Mouse (Mus musculus) stomach, postnatal 0 days (tissue): Measurements from ENCODE around the gene Slc6a16.

Experiments
- CTCF ChIP-seq: IDR thresholded peaks from 2 replicates; pipeline ENCODE4 v1.5.1; 2016; ENCODE audit warnings: antibody characterized with exemption, low read depth, mild to moderate bottlenecking, moderate library complexity
- EP300 ChIP-seq: optimal IDR thresholded peaks from 2 replicates; pipeline ENCODE3; 2016; ENCODE audit warnings: antibody characterized with exemption

GRCm38 (mm10) chr7:45313495-45313894 lies 72.6 kb downstream of the Slc6a16 start:
- TF ChIP-seq CTCF (no peak), EP300 (no peak)
